In genomic region chr9:70048751-70049415, GRCm38 (mm10) we compare ENCODE assay signal across 9 mouse cellular contexts. TPM values are rescaled to one million over a fixed set of nuclear protein-coding genes. Genes with fewer than 3 reads are reported as not detected.
DNase-seq lines count a peak whose midpoint lies in the region; ATAC-seq and TF ChIP-seq lines count a peak whose summit lies in the region.
"Had no signal": no experiment of that assay in that cellular context is flagged by ENCODE, and none has a peak within 500 bp of the region (broad histone marks: within the 10 kb centered on the region; RNA-seq: fewer than 3 reads in every experiment).

No protein-coding gene starts in this region.

- no peak for ATAC-seq in heart, embryonic 14.5 days (ENCODE audit: insufficient number of reproducible peaks, insufficient read depth, low FRiP score, low read depth)
- no peak for ATAC-seq in limb, embryonic 14.5 days (ENCODE audit: low FRiP score, low read depth)
- no peak for ATAC-seq in forebrain, embryonic 16.5 days
- ATAC-seq: hindbrain, postnatal 0 days had no signal

- H3K4me3 ChIP-seq in heart, embryonic 14.5 days (ENCODE audit: control insufficient read depth in 1 of 2, insufficient read depth in 1 of 2, low read depth in 1 of 2, low read length in 2 of 2) = no peak overlapping the region
- no peak overlapping the region for H3K4me3 ChIP-seq in limb, embryonic 14.5 days (replicated peaks; ENCODE audit: low read length)
- H3K4me3 ChIP-seq in forebrain, embryonic 16.5 days (replicated peaks; ENCODE audit: low read length) = no peak overlapping the region

- DNase-seq in adrenal gland, adult (ENCODE audit: inconsistent age in 2 of 2, low spot score in 1 of 2) = peak; percentile 17 to 50
- no peak for DNase-seq in adrenal gland, postnatal 4 days (ENCODE audit: low spot score in 2 of 2)
- DNase-seq in adrenal gland, postnatal 10 days = peak; percentile 60
- peak; percentile 16 for DNase-seq in limb, embryonic 14.5 days (ENCODE audit: low spot score)
- no peak for DNase-seq in layer of hippocampus, adult 9-11 months
- DNase-seq in embryo, embryonic 10 days (ENCODE audit: low spot score) = no peak

- H3K4me1 ChIP-seq in heart, embryonic 14.5 days (ENCODE audit: control insufficient read depth in 2 of 2, insufficient read depth in 2 of 2, low read length in 2 of 2) = peaks cover 5 to 17% of the 10 kb centered on the region in 2 experiments
- H3K4me1 ChIP-seq in limb, embryonic 14.5 days (ENCODE audit: control insufficient read depth, insufficient read depth, low read length) = peaks cover 25% of the 10 kb centered on the region; the same call in 1 of the 2 replicates
- no peaks in the 10 kb centered on the region for H3K4me1 ChIP-seq in forebrain, embryonic 16.5 days (replicated peaks; ENCODE audit: control insufficient read depth, insufficient read depth, low read length)

- no peaks in the 10 kb centered on the region for H3K27me3 ChIP-seq in heart, embryonic 14.5 days (ENCODE audit: control insufficient read depth, insufficient read depth, low read length)
- no peaks in the 10 kb centered on the region for H3K27me3 ChIP-seq in limb, embryonic 14.5 days (ENCODE audit: control insufficient read depth, insufficient read depth, low read length)
- no peaks in the 10 kb centered on the region for H3K27me3 ChIP-seq in forebrain, embryonic 16.5 days (replicated peaks; ENCODE audit: control insufficient read depth, insufficient read depth, low read length)

- no peak overlapping the region for H3K9ac ChIP-seq in heart, embryonic 14.5 days (ENCODE audit: low read length)
- no peak overlapping the region for H3K9ac ChIP-seq in limb, embryonic 14.5 days (ENCODE audit: low read depth, low read length, severe bottlenecking)
- no peak overlapping the region for H3K9ac ChIP-seq in forebrain, embryonic 16.5 days (replicated peaks; ENCODE audit: low read depth, low read length)

- WGBS in heart, embryonic 14.5 days = 50% methylated on average over 6 of the region's 6 CpGs
- WGBS in limb, embryonic 14.5 days = 53% methylated on average over 6 of the region's 6 CpGs
- WGBS in forebrain, embryonic 16.5 days = 61% methylated on average over 6 of the region's 6 CpGs

- H3K4me2 ChIP-seq in heart, embryonic 14.5 days (ENCODE audit: low read length) = no peak overlapping the region
- H3K4me2 ChIP-seq in limb, embryonic 14.5 days (replicated peaks; ENCODE audit: low read depth, low read length, severe bottlenecking) = no peak overlapping the region
- no peak overlapping the region for H3K4me2 ChIP-seq in forebrain, embryonic 16.5 days (ENCODE audit: low read length)

- TF ChIP-seq POLR2A in limb, embryonic 14.5 days (IDR thresholded peaks at IDR 0.05; ENCODE audit: borderline replicate concordance, extremely low read depth, insufficient read depth, insufficient read length) = no peak

- H3K9me3 ChIP-seq in heart, embryonic 14.5 days (ENCODE audit: control insufficient read depth, low read length) = no peaks in the 10 kb centered on the region
- H3K9me3 ChIP-seq in limb, embryonic 14.5 days (ENCODE audit: control insufficient read depth, low read length) = no peaks in the 10 kb centered on the region
- H3K9me3 ChIP-seq in forebrain, embryonic 16.5 days (ENCODE audit: control insufficient read depth, low read length) = no peaks in the 10 kb centered on the region

- H3K27ac ChIP-seq in heart, embryonic 14.5 days (replicated peaks in 1 of 2; ENCODE audit: control insufficient read depth in 1 of 2, insufficient read depth in 1 of 2, low read depth in 2 of 2, low read length in 2 of 2) = peak overlapping the region; percentile 18 to 37; a peak in 2 of 4 replicates
- H3K27ac ChIP-seq in limb, embryonic 14.5 days (replicated peaks; ENCODE audit: low read depth, low read length) = peak overlapping the region; percentile 46; the same call in 1 of the 2 replicates
- H3K27ac ChIP-seq in forebrain, embryonic 16.5 days (ENCODE audit: low read length) = no peak overlapping the region
- H3K27ac ChIP-seq: hindbrain, postnatal 0 days had no signal

- no peaks in the 10 kb centered on the region for H3K36me3 ChIP-seq in heart, embryonic 14.5 days (ENCODE audit: control insufficient read depth, insufficient read depth, low read length)
- no peaks in the 10 kb centered on the region for H3K36me3 ChIP-seq in limb, embryonic 14.5 days (ENCODE audit: control insufficient read depth, insufficient read depth, low read length)
- no peaks in the 10 kb centered on the region for H3K36me3 ChIP-seq in forebrain, embryonic 16.5 days (ENCODE audit: control insufficient read depth, insufficient read depth)

RNA-seq across cellular contexts. Expression of gene Gcnt3, which starts 11.0 kb away (rescaled TPM):
- not detected for total RNA-seq in adrenal gland, postnatal 4 days (2021)
- not detected for total RNA-seq in adrenal gland, postnatal 10 days (2021)
- not detected in 2 replicates for polyA plus RNA-seq in heart, embryonic 14.5 days (2014; fragmentation: Nextera tagmentation; extraction: Ambion mirVana)
- polyA plus RNA-seq in limb, embryonic 14.5 days (2012; rRNA removed) = 0.01 and 0.03 TPM in 2 replicates
- polyA plus RNA-seq in limb, embryonic 14.5 days (2014; fragmentation: Nextera tagmentation; extraction: Ambion mirVana) = 0.04 and 0.06 TPM in 2 replicates
- polyA plus RNA-seq in forebrain, embryonic 16.5 days (2015; fragmentation: Nextera tagmentation; extraction: Ambion mirVana) = not detected in 2 replicates
- total RNA-seq: hindbrain, postnatal 0 days had no signal

RNA-seq across cellular contexts. Expression of gene Gtf2a2, which starts 36.5 kb away (rescaled TPM):
- total RNA-seq in adrenal gland, postnatal 4 days (2021) = 10 to 100 TPM; 86.4 to 93.0 TPM
- total RNA-seq in adrenal gland, postnatal 10 days (2021) = 10 to 100 TPM; 75.6 to 78.4 TPM
- 184 and 187 TPM in 2 replicates for polyA plus RNA-seq in heart, embryonic 14.5 days (2014; fragmentation: Nextera tagmentation; extraction: Ambion mirVana)
- polyA plus RNA-seq in limb, embryonic 14.5 days (2012; rRNA removed) = 101 and 108 TPM in 2 replicates
- polyA plus RNA-seq in limb, embryonic 14.5 days (2014; fragmentation: Nextera tagmentation; extraction: Ambion mirVana) = 197 and 204 TPM in 2 replicates
- 206 and 214 TPM in 2 replicates for polyA plus RNA-seq in forebrain, embryonic 16.5 days (2015; fragmentation: Nextera tagmentation; extraction: Ambion mirVana)

RNA-seq across cellular contexts. Expression of gene Bnip2, which starts 59.6 kb away (rescaled TPM):
- 100 to 1,000 TPM in 1 of 2 experiments, 10 to 100 TPM in 1; 98.8 to 109 TPM for total RNA-seq in adrenal gland, postnatal 4 days (2021)
- total RNA-seq in adrenal gland, postnatal 10 days (2021) = 100 to 1,000 TPM in 1 of 2 experiments, 10 to 100 TPM in 1; 96.8 to 108 TPM
- polyA plus RNA-seq in heart, embryonic 14.5 days (2014; fragmentation: Nextera tagmentation; extraction: Ambion mirVana) = 125 and 126 TPM in 2 replicates
- polyA plus RNA-seq in limb, embryonic 14.5 days (2012; rRNA removed) = 67.3 and 83.8 TPM in 2 replicates
- polyA plus RNA-seq in limb, embryonic 14.5 days (2014; fragmentation: Nextera tagmentation; extraction: Ambion mirVana) = 118 and 119 TPM in 2 replicates
- 102 and 118 TPM in 2 replicates for polyA plus RNA-seq in forebrain, embryonic 16.5 days (2015; fragmentation: Nextera tagmentation; extraction: Ambion mirVana)

Comparison
In these comparisons a context has a peak if more than half of its experiments do, and no peak if none do; other contexts are left out.
1. DNase-seq: peak in adrenal gland, adult (2 of 2), adrenal gland, postnatal 10 days (single experiment) and limb, embryonic 14.5 days (single experiment); none in adrenal gland, postnatal 4 days (0 of 2), layer of hippocampus, adult 9-11 months (single experiment) and embryo, embryonic 10 days (single experiment).